Mouse (Mus musculus) megakaryocyte-erythroid progenitor cell, adult 5-6 weeks (primary cell): Measurements from ENCODE around the gene Cnp. TPM values are rescaled to one million over a fixed set of nuclear protein-coding genes. Genes with fewer than 3 reads are reported as not detected.
"Not testable (repeated sequence)": the region's sequence is repeated elsewhere in the genome, so short reads cannot be mapped to it uniquely, and the experiment has no call there.

Experiments used
- ATAC-seq: replicated peaks from 2 replicates; pipeline ENCODE4 v1.8.0; 2016; ENCODE audit warnings: mild to moderate bottlenecking, inconsistent platforms; ENCODE audit not compliant: severe bottlenecking, poor library complexity, low FRiP score, low TSS enrichment
- total RNA-seq, 2 experiments: library from RNA; stranded (forward) in 1 of 2; stranded (reverse) in 1 of 2; fragments of 200-1000, 215-1000 nt in 1 of 2; fragments of >200 nt in 1 of 2; fragmentation: Nextera tagmentation in 1 of 2; gene quantifications; 2 replicates each; pipeline ENCODE4 v1.2.3; 2014 to 2017

The Cnp gene
- total RNA-seq, 2 experiments from 2014 or later = 44.2 to 57.0 TPM

- not testable (repeated sequence) for ATAC-seq
Observed at GRCm38 (mm10) chr11:100582413-100582812, 7.7 kb downstream of the Cnp start.

- no peak for ATAC-seq
Observed at GRCm38 (mm10) chr11:100582836-100583235, 8.1 kb downstream of the Cnp start.

- no peak for ATAC-seq
Observed at GRCm38 (mm10) chr11:100584561-100584961, 9.9 kb downstream of the Cnp start.

- ATAC-seq = no peak
Observed at GRCm38 (mm10) chr11:100585148-100585547, 10.4 kb downstream of the Cnp start.

GRCm38 (mm10) chr11:100588462-100588861, 13.8 kb downstream of the Cnp start:
- no peak for ATAC-seq

GRCm38 (mm10) chr11:100592346-100593046, 17.8 kb downstream of the Cnp start:
- no peak for ATAC-seq

- no peak for ATAC-seq
Observed at GRCm38 (mm10) chr11:100594608-100595007, 19.9 kb downstream of the Cnp start.

- no peak for ATAC-seq
Observed at GRCm38 (mm10) chr11:100595533-100595932, 20.8 kb downstream of the Cnp start.

- ATAC-seq = no peak
Observed at GRCm38 (mm10) chr11:100598074-100598473, 23.4 kb downstream of the Cnp start.

GRCm38 (mm10) chr11:100601372-100601771, 26.7 kb downstream of the Cnp start:
- peak; percentile 67; the same call in 1 of the 2 replicates for ATAC-seq

GRCm38 (mm10) chr11:100603155-100603554, 28.5 kb downstream of the Cnp start:
- ATAC-seq = no peak

GRCm38 (mm10) chr11:100603813-100604212, 29.1 kb downstream of the Cnp start:
- ATAC-seq = no peak

GRCm38 (mm10) chr11:100604321-100605005, 29.8 kb downstream of the Cnp start:
- ATAC-seq = no peak

GRCm38 (mm10) chr11:100605451-100605850, 30.7 kb downstream of the Cnp start:
- no peak for ATAC-seq

GRCm38 (mm10) chr11:100607121-100607520, 32.4 kb downstream of the Cnp start:
- no peak for ATAC-seq

GRCm38 (mm10) chr11:100608796-100609195, 34.1 kb downstream of the Cnp start:
- no peak for ATAC-seq

GRCm38 (mm10) chr11:100609355-100609996, 34.8 kb downstream of the Cnp start:
- no peak for ATAC-seq

- ATAC-seq = no peak
Observed at GRCm38 (mm10) chr11:100609997-100610680, 35.4 kb downstream of the Cnp start.

- no peak for ATAC-seq
Observed at GRCm38 (mm10) chr11:100611627-100612026, 36.9 kb downstream of the Cnp start.

- no peak for ATAC-seq
Observed at GRCm38 (mm10) chr11:100613241-100613640, 38.5 kb downstream of the Cnp start.
